Mouse (Mus musculus) hindbrain, embryonic 13.5 days (tissue): ENCODE data around the gene Inpp5f. TPM values are rescaled to one million over a fixed set of nuclear protein-coding genes. Genes with fewer than 3 reads are reported as not detected.

ENCODE experiments used
- polyA plus RNA-seq: library from polyadenylated mRNA; unstranded; fragments of >200 nt; fragmentation: Nextera tagmentation; extraction: Ambion mirVana; gene quantifications from 2 replicates; pipeline ENCODE4 v1.2.1, GENCODE M21; 2015

Gene Inpp5f
- polyA plus RNA-seq, 1 experiment from 2014 or later: 305 TPM

Other genes with a start within 250 kb of the Inpp5f start
- 34.0 and 40.2 TPM in 2 replicates for gene Rgs10, start 192.6 kb upstream of the Inpp5f start, polyA plus RNA-seq
- gene Tial1, start 149.6 kb upstream of the Inpp5f start, polyA plus RNA-seq: 34.3 and 36.2 TPM in 2 replicates
- 3.2 and 3.3 TPM in 2 replicates for gene Bag3, start 87.7 kb upstream of the Inpp5f start, polyA plus RNA-seq
- gene Mcmbp, start 129.2 kb downstream of the Inpp5f start, polyA plus RNA-seq: 53.8 and 57.1 TPM in 2 replicates
- gene Sec23ip, start 133.6 kb downstream of the Inpp5f start, polyA plus RNA-seq: 42.5 and 44.0 TPM in 2 replicates